Mouse (Mus musculus) right cerebral cortex, postnatal 36 days (tissue): ENCODE data around the gene Gm20431.
"Not testable (repeated sequence)": the region's sequence is repeated elsewhere in the genome, so short reads cannot be mapped to it uniquely, and the experiment has no call there.

Experiments used
- DNase-seq, 2 experiments: peaks; one replicate each; pipeline ENCODE4 v3.0.0; 2022; ENCODE audit warnings: low spot score in 2 of 2, mixed read lengths in 1 of 2

Gm20431 gene

DNA sequence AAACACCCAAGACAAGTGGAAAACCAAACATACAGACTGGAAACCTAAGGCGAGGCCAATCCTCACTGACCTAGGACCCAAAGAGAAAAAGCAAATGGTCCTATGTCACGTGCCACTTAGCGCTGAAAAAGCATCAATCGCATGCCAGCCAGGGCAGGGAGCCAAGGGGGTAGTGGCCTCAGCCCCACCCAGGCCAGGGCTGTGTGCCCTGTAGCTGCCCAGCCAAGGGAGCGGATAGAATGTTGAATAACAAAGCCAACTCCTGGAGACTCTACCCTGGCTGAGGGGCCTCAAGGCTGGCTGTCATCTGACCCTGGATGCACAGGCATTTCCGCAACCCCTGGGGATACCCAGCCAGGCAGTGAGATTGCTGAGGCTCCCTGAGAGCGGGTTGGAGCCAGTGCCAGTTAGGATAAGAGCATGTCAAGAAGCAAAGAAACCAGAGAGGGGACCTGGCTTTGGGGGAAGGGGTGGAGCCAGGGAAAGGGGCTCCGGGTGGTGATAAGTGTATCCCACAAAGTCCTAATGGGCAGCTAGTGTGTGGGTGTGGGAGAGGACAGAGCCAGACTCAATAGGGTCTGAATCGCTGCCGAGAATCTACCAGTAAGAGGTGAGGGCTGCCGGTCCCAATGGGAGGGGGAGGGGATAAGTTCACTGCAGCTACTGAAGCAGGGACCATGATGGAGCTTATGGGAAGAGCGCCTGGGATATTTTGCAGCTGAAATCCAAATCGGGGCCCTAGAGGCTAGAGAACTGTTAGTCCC is 1.3 kb downstream of the Gm20431 start:
- no peak for DNase-seq

GRCm38 (mm10) chr2:167659177-167659846 is 2.0 kb downstream of the Gm20431 start:
- no peak for DNase-seq

DNA sequence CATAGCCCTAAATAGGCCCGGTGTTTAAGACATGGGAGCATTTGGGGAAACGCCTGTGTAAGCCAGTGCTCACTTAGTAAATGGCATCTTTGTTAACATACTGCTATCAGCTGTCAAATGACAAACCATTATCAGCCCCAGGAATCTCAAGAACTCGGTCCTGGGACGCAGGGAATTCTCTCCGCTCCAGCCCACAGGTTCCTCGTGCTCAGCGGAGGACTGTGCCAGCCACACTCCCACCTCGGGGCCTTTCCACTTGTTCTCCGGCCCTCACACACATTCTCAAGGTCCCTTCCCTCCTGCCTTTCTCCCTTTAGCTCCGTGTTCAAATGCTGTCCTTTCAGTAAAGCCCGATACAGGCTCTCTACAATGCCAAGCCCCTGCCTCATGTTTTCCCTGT is 2.6 kb downstream of the Gm20431 start:
- no peak for DNase-seq

- no peak for DNase-seq
These were observed 3.3 kb downstream of the Gm20431 start for GRCm38 (mm10) chr2:167657973-167658372.

- DNase-seq: no peak
These were observed 4.4 kb downstream of the Gm20431 start for GRCm38 (mm10) chr2:167656629-167657478.

GRCm38 (mm10) chr2:167654911-167655600 is 6.2 kb downstream of the Gm20431 start:
- DNase-seq: no peak

- DNase-seq: no peak
These were observed 8.6 kb downstream of the Gm20431 start for GRCm38 (mm10) chr2:167652694-167653093.

DNA sequence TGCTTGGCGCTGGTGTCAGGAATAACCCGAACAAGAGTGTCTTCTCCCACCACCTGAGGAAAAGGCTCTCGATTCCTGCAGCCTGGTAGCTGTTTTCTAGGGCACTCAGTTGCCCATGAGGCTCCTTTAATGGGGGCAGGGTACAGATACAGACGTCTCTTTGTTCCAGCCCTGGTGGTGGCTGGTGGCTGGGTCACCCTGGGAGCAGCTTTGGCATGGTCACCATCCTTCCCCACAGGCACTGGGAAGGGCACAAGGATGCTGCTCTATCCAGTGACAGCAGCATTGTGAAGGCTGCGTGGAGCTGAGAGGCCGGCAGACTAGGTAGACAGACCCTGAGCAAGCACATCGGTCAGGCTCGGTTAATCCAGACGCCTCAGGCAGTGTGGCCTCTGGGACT is 9.7 kb downstream of the Gm20431 start:
- no peak for DNase-seq

GRCm38 (mm10) chr2:167649290-167650032 is 11.8 kb downstream of the Gm20431 start:
- DNase-seq: no peak

DNA sequence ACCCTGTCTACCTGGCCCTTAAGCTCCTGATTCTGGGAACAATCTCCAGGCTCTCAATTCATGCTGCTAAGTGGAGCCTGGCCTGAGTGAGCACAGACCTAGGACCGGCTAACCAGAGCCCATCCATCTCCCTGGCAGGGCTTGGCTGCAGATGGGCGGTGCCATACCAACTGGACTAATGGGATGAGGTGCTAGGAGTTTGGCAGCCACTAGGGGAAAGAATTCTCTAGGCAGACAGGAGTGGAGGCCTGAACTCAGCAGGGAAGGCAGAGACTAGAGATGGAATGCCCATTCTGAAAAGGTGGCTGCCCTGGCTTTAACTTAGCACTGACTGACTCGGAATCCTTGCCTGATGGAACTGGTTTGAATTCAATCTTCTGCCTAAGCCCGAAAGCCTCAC is 14.9 kb downstream of the Gm20431 start:
- no peak for DNase-seq

DNA sequence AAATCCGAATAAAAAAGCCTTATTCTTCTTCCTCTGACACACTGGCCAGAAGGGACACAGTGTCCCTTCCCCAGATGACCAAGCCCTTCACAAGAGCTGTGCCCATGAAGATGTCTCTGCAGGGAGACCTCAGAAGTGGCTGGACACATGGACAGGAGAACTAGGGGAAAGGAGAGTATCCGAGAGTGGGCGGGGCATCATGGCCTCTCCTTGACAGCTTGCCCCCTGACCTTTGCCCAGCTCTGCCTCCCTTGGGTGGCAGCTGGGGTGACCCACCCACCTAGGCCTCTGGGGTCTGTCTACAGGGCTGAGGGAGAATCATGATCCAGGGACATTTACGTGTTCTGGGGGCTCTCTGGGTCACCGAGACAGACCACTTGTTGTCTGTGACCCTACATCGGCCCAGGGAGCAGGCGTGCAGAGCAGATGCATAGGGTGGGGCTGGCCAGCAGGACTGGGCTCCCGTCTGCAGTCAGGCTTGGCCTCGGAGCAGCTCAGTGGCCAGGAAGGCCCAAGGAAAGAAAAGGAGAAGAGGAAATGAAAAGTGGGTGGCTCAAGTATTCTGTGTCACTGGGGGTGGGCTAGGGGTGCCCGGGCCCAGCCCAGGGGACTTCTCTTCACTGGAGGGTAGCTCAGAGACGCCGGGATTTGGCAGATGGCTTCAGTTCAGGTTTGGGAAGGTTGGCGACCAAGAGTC is 17.8 kb downstream of the Gm20431 start:
- DNase-seq: not testable (repeated sequence)

GRCm38 (mm10) chr2:167642164-167642563 is 19.1 kb downstream of the Gm20431 start:
- DNase-seq: no peak

GRCm38 (mm10) chr2:167641337-167641736 is 20.0 kb downstream of the Gm20431 start:
- no peak for DNase-seq

- no peak for DNase-seq
These were observed 21.0 kb downstream of the Gm20431 start for GRCm38 (mm10) chr2:167640279-167640678.

- DNase-seq: no peak
These were observed 26.3 kb downstream of the Gm20431 start for GRCm38 (mm10) chr2:167634865-167635512.

- peak; percentile 98 to 99 for DNase-seq
These were observed 26.9 kb downstream of the Gm20431 start for GRCm38 (mm10) chr2:167634338-167634770.

DNA sequence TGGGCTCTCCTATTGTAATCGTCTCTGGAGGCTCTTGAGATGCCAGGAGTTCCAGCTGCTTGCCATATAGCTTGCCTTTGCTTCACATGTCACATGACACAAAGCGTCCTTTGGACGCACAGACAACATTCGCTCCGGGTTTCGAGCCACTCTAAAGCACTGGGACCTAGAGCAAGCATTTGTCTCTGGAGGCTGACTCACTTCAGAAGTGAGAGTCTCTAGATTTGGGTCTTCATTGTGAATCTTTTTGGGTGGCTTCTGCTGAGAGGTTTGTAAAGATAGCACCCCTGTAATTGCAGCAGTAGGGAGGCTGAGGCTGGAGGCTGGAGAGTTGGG is 27.8 kb downstream of the Gm20431 start:
- no peak for DNase-seq

GRCm38 (mm10) chr2:167632731-167633536 is 28.4 kb downstream of the Gm20431 start:
- no peak for DNase-seq
